Mouse (Mus musculus): ENCODE results near the gene Spaca4.

DNA sequence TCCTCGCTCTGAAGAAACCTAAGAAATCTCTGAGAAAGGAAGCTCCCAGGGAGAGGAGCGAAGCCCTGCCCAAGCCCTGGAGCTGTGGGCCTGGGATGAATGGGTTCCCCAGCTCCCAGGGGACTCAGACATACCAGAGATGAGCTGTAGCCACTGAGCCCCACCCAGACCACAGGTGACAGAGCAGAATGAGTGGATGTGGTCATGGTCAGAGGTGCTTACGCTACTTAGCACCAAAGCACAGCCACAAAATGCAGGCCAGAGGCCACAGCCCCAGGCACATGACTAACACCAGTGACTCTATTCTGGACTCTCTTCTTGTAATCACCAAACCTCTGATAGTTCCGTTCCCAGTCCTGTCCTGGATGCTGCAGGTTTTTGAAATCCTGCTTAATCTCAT, 45.5 kb upstream of the Spaca4 start:
- TF ChIP-seq POLR2A (IDR thresholded peaks at IDR 0.05; ENCODE audit: borderline replicate concordance, insufficient read depth, low read length): no peak
- TF ChIP-seq CTCF (IDR thresholded peaks at IDR 0.05; ENCODE audit: borderline replicate concordance, insufficient read depth, low read depth, low read length): no peak
